8 mouse cellular contexts compared by ENCODE assay signal in the genomic region with DNA sequence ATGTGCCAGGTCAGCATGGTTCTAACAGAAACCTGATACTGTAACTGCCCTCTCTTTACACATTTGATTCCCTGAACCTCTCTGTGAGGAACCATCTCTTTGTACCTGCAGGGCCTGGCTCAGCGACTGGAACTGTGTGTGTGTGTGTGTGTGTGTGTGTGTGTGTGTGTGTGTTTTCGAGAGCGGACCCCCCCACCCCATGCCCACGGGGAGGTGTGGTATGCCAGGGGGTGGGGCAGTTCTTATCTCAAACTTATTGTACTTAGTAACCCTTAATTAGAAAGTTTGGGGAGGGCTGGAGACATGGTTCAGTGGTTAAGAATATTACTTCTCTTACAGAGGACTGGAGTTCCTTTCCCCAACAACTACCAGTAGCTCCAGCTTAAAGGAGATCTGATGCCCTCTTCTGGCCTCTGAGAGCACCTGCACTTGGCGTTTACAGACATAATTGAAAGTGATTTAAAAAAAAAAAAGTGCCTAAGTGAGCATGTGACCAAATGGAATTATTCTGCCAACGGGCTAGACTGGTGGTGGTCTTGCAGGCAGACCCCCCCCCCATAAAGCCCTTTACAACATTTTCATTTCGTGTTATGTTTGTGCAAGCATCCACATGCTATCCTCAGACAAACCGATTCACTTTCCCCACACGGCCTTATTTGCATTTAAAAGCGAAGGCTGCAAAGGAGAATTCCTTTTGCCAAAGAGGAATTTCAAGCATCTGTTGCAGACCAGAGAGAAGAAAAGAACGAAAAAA.
DNase-seq lines count a peak whose midpoint lies in the region; ATAC-seq lines count a peak whose summit lies in the region.

No protein-coding gene starts in this region.

- no peaks in the 10 kb centered on the region for H3K27me3 ChIP-seq in intestine, embryonic 14.5 days (replicated peaks; ENCODE audit: control insufficient read depth, insufficient read depth, low read length)
- H3K27me3 ChIP-seq in megakaryocyte, embryonic 14.5 days (replicated peaks): peaks cover 8% of the 10 kb centered on the region

- H3K4me1 ChIP-seq in intestine, embryonic 14.5 days (replicated peaks; ENCODE audit: control insufficient read depth, insufficient read depth, low read length): peaks cover 4% of the 10 kb centered on the region; the same call in 1 of the 2 replicates
- H3K4me1 ChIP-seq in megakaryocyte, embryonic 14.5 days: peaks cover 15% of the 10 kb centered on the region

- 25% methylated on average over 11 of the region's 11 CpGs for WGBS in intestine, embryonic 14.5 days

- H3K36me3 ChIP-seq in intestine, embryonic 14.5 days (ENCODE audit: control insufficient read depth, insufficient read depth, low read length): no peaks in the 10 kb centered on the region
- no peaks in the 10 kb centered on the region for H3K36me3 ChIP-seq in megakaryocyte, embryonic 14.5 days (replicated peaks; ENCODE audit: low read length)

- H3K4me3 ChIP-seq in intestine, embryonic 14.5 days (ENCODE audit: low read depth, low read length): peak overlapping the region; percentile 15
- H3K4me3 ChIP-seq in megakaryocyte, embryonic 14.5 days (replicated peaks): peak overlapping the region; percentile 84

- H3K9me3 ChIP-seq in intestine, embryonic 14.5 days (ENCODE audit: control insufficient read depth, low read length): no peaks in the 10 kb centered on the region
- H3K9me3 ChIP-seq in megakaryocyte, embryonic 14.5 days: no peaks in the 10 kb centered on the region

- DNase-seq in ovary, postnatal 14 days (ENCODE audit: low spot score): peak; percentile 27
- DNase-seq in ovary, adult 18-20 months (ENCODE audit: low spot score): no peak
- peak; percentile 67 for DNase-seq in cerebellum, adult 9-11 months
- DNase-seq in frontal cortex, postnatal 36 days (ENCODE audit: low spot score in 2 of 2): peak; percentile 18 to 31
- peak; percentile 53 for DNase-seq in intestine, embryonic 14.5 days (ENCODE audit: low spot score)
- peak; percentile 37 to 50 for DNase-seq in left cerebral cortex, adult 9 months (ENCODE audit: low spot score in 2 of 2)
- peak; percentile 11 for DNase-seq in right cerebral cortex, postnatal 4 days

- peak; percentile 63; the same call in 1 of the 2 replicates for ATAC-seq in intestine, embryonic 14.5 days (replicated peaks; ENCODE audit: low FRiP score, low TSS enrichment, low read depth)

- no peak overlapping the region for H3K9ac ChIP-seq in intestine, embryonic 14.5 days (ENCODE audit: low read length)

- peak overlapping the region; percentile 42 for H3K4me2 ChIP-seq in intestine, embryonic 14.5 days (ENCODE audit: low read length)

- peak overlapping the region; percentile 70 for H3K27ac ChIP-seq in intestine, embryonic 14.5 days (ENCODE audit: low read depth)
